Mouse (Mus musculus): ENCODE measurements at regions not wholly inside any gene's neighbourhood (a gene's known extent, or its start where the extent isn't known, plus 50 kb on each side); places are given as distances from the start of the nearest gene placed in this dataset.

DNA sequence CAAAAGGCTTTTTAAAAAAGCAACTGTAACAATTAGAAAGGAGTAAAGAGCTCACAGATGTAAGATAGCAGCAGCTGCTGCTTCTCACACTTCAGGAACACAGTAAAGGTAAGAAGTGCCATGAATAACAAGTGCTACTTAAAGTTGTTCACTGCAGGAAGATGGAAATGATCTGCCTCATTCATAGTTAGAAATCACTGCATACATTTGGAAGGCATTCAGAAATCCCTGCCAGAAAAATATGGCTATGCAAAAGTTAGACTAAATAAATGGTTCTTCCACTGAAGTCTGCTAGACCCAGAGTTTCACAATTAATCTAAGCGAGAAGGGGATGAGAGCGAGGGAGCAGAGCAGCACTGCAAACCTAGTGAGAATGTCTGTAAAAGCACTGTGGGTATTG, 102.5 kb upstream of the Htr2a start:
- ChIA-PET POLR2A (no interaction called here), CTCF (no interaction called here)

DNA sequence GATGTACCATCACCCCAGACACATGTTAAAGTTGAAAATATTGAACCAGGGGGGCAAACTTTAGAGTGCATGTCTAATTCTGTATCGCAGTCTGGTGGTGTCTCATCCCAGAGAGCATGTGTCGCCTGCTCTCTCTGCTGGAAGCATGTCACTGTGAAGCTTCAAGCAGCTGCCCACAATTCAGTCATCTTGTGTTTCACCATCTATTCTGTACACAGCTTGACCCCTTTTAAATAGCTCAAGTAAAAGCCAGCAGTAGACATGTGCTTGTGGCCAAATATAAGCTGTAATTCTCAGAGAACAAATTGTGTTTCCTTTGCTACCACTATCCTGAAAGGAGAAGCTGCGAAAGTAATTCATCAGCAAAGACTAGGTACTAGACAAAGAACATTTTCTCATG, 96.6 kb upstream of the Htr2a start:
- ChIA-PET CTCF (no interaction called here), POLR2A (no interaction called here)

DNA sequence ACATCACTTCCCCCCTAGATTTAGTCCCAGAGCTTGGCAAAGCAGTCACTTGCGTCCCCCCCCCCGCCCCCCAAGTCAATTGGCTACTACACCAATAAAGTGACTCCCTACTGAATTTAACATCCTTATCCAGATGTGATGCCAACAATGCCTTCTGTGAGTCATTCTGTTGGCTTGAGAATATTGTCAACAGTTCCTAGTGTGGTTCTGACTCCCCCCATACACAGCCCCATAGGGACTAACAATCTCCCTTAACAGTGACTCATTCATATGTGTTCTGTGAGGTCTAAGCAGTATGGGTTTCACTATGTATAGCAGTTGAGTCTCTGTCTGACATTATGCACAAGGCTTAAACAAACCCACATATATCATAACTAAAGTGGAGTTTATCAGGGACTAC, 89.5 kb upstream of the Htr2a start:
- CTCF ChIA-PET, result no interaction called here
- POLR2A ChIA-PET, result no interaction called here

DNA sequence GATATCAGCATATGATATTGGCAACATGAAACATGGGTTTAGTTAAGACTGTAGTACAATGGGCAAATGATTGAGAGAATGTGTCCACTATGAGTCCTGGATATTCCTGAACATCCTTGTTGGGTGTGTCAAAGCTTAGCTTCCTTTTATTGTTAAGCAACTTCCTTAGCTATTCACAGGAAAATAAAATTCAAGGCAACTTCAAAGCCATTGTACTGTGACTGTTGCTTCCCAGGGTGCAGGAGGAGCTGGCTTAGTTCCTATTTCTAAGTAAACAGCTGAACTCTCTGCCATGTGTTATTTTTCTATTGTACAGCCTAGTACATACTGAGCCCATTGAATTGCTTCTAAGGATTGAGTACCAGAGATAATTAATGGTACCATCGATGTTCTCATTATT, 87.0 kb upstream of the Htr2a start:
- ChIA-PET CTCF (no interaction called here), POLR2A (no interaction called here)

DNA sequence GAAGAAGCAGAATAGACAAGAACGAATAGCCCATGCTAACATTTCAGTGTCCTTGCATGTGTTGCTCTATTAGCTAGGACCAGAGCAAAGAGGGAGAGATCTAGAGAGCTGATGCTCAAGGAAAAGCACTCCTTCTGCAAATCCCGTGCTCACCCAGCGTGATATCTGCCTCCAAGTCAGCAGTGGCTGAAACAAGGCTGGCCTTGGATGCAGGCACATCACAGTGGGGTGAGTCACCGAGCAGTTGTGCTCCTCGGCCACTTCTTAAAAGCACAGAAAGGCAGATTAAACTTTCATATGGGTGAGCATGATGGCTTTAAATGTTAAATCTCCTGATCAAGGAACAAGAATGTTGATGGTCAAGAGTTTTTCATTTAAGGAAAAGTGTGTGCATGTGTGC, 82.3 kb upstream of the Htr2a start:
- ChIA-PET POLR2A (no interaction called here), CTCF (no interaction called here)

All from embryonic stem cell, embryonic (primary cell).